Mouse (Mus musculus) cerebellum, adult 18-20 months (tissue): ENCODE results near the gene Cdkn2d.
A peak's percentile ranks its signal among the peaks of the same experiment; 100 is the strongest.
"Not testable (repeated sequence)": the region's sequence is repeated elsewhere in the genome, so short reads cannot be mapped to it uniquely, and the experiment has no call there.

Experiments used
- DNase-seq, 2 experiments: peaks; one replicate each; pipeline ENCODE4 v3.0.0; 2021

Gene Cdkn2d

DNA sequence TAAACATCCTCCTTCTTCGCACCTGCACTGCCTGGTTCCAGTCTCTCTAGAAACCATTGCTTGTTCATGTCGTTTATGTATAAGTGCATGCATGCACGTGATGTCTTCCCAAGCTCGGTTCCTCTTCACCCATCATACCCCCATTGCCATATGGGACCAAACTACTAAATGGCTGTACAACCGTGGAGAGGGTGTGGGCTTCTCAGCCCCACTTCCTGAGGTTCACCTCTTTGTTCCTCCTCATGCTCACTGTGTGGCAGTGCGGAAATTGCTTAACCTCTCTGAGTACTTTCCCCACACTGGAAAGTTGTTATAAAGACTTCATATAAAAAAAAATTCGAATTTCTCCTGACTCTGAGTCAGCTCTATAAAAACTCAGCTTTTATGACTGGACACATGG, 25.5 kb upstream of the Cdkn2d start:
- no peak for DNase-seq

DNA sequence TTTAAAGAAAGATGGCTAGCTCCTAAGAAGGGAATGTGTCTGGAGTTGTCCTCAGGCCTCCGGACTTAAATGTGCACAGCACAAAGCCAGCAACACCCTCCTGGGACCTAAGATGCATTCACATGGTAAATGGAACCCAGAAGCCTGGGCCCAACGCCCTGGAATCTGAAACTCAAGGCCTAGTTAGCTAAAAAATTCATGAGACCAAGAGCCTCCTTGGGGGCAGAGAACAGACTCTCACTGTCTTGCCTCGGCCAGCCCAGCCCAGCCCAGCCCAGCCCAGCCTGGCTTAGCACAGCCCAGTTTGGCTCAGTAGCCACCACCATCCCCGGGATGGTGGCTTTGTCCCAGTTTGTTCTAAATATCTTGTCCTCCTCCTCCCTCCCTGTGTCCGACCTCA, 24.2 kb upstream of the Cdkn2d start:
- DNase-seq = no peak

DNA sequence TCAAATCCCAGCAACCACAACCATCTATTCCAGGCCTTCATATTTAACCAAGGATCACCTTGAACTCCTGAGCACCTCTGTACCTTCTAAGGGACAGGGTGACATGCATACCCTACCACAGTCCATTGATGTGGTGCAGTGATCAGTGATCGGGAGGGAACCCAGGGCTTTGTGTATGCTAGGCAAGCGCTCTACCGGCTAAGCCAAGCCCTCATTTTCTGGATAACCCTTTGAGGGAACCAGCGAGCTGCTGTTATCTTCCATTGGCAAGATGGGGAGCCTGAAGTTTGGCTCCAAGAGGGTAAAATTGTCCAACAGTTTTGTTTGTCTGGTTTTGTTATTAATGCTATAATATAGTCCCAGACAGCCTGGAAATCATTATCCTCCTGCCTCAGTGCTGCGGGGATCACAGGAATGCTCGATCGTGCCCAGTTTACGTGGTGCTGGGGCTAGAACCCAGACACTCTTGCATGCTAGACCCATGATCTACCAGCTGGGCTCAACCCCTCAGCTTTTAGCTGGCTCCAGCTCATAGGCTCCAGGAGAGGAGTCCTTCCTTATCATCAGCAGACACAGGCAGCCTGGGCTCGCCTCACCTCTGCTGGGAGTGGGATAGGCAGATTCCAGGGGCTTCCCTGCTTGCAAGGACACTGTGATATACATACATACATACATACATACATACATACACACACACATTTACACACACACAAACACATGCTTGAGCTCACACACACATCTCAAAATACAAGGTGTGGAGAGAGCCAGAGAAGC, 23.3 kb upstream of the Cdkn2d start:
- DNase-seq = no peak

DNA sequence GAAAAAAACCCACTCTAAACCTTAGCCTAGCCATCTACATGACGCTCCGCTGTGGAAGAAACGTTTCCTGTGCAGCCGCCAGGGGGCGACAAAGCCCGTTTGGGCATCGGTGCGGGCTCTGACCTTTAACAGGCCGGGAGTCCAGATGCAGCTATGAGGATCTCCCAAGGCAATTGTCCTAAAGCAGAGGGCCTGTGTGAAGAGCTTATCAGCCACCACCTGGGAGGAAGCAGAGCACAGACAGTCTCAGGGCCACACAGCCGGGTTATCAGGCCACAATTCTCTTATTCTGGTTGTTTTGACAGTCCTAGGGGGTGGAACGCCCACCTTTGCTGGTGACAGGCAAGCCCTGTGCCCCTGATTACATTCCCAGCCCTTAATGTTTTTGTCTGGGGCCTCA, 22.2 kb upstream of the Cdkn2d start:
- peak; percentile 89 to 95 for DNase-seq

DNA sequence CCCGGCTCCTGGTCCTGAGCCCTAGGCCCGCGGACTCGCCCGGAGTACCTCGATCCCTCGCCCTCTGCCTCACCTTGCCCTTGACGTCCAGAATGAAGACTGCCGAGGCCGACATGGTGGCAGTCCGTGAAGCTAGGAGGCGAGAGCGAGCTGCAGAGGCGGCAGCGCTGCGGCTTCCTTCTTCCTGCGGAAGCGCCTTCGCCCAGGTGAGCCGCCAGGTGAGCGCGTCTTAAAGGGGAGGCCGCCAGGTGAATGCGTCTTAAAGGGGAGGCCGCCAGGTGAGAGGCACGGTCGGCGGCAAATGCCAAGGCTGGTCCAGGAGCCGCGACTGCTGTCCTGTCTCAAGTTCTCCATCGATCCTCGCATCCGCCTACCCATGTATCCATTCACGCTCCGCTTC, 20.9 kb upstream of the Cdkn2d start, which contains the start of gene Ap1m2:
Gene Ap1m2 (minus strand): TSS at position 204 of the 400 bp plus-strand sequence.
- no peak for DNase-seq

DNA sequence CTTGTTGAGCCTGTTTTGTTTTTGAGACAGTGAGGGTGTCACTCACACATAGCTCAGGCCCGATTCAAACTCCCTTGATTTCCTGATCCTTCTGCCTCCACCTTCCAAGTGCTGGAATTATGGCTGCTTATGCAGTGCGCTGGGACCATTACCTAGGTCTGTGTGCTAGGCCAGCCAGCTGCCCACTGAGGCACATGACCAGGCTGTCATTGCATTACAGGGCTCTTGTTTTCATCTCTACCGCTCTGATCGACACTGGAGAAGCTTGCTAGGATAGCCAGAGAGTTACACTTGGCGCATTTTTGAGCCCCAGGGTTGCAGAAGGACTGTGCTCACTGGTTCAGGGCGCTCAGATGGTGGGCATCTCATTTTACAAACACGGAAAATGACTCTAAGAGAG, 20.5 kb upstream of the Cdkn2d start:
- DNase-seq = no peak

DNA sequence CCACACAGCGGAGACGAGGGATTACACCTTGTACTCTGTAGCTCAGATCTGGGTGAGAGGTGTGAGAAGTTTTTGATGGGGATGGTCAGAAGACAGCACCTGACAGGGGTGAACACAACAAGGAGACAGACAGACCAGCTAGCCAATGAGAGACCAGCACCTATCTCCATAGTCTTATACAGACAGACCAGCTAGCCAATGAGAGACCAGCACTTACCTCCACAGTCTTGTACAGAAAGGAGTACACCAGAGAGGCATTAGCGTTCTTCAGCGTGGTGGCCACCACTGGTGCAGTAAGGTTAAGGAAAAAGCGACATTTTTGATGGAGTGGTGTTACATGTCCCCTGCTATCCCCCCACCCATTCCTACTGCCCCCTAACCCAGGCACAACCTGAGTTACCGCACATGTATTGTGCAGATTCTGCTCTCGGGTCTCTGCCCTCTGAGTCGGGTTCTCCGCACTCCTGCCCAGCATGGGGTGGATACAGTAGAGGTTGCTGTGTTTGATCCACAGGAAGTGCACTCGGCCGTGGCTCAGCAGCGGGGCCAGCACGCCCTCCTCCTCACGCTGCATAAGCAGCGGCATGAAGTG, 18.0 kb upstream of the Cdkn2d start:
- DNase-seq = no peak

DNA sequence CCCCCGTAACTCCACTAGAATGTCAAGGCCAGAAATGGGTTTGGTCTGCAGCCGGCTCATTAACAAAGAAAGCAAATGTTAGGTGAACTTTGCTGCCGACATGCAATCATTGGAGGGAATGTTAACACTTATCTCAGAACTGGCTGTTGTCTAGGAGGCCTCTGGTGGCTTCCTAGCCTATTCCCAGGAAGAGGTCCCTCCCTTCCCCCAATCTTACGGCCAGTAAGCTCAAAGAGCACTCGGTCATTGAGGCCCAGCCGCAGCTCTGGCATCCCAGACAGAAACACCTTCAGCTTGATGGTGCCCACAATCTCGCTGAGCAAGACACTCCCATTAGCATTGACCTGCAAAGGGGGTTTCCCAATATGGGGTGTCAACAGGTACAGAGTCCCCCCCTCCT, 13.9 kb upstream of the Cdkn2d start:
- DNase-seq = no peak

DNA sequence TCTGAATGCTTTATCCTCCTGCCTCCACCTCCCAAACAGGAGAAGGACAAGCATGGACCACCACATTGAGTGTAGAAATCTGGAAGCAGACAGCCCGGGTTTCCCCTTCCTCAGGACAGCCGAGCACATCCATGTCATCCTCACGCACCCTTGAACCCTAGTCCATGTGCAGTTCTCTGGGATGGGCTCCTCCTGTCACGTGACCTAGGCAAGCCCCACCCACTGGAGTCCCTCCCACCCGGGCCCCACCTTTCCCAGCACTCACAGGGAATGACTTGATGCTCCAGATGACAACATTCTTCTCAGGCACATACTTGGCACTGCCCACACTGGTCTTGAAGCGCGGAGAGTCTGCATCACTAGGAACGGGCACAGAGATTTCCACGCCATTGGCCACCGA, 7.8 kb upstream of the Cdkn2d start:
- DNase-seq = no peak

DNA sequence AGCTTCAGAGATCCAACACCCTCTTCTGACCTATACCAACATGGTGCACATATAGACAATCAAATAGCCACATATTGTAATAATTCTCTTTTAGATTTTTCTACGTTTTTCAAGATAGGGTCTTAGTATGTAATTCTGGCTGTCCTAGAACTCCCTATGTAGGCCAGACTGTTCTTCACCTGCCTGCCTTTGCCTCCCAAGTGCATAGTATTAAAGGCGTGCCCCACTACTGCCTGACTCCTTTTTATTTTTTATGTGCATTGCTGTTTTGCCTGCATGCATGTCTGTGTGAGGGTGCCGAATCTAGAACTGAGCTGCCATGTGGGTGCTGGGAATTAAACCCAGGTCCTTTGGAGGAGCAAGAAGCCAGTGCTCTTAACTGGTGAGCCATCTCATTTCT, 1.1 kb upstream of the Cdkn2d start:
- DNase-seq = no peak

DNA sequence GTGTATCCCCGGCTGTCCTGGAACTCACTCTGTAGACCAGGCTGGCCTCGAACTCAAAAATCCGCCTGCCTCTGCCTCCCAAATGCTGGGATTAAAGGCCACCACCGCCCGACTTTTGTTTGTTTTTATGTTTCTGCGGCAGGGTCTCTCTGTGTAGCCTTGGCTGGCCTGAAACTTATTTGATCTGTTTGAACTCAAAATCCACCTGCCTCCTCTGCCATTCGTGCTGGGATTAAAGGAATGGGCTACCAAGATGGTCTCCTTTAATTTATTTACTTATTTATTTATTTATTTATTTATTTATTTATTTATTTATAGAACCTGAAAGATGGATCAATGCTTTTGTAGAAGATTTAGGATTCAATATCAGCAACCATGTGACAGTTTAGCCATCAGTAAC, 661 bp upstream of the Cdkn2d start:
- not testable (repeated sequence) for DNase-seq

DNA sequence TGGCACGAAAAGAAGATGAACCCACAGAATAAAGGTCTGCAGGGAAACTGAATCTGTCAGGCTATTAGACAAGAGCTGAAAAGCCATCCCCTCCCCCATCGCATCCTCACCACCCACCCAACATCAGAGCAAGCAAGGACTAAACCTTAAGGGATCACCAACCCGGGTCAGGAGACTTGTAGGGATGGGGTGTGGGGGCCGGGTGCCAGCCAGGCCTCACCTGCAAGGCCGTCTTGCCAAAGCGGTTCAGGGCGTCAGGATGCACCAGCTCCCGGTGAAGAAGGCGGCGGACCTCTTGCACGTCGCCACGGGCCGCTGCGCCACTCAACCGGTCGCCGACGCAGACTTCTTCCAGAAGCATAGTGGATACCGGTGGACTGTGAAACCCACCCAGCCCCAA, 618 bp downstream of the Cdkn2d start:
- DNase-seq = peak; percentile 60 to 71

DNA sequence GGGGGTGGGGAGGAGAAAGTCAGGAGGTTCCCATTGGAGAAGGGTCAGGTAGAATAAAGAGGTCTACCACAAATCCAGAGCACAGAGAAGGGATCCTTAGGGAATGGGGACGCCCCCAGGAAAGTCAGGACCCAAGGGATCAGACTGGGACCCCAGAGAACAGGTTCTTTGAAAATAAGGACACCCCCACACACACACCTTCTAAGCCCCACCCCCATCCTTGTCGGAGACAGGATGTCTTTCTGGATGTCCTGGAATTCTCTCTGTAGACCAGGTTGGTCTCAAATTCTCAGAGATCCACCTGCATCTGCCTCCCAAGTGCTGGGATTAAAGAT, 1.9 kb downstream of the Cdkn2d start:
- no peak for DNase-seq

DNA sequence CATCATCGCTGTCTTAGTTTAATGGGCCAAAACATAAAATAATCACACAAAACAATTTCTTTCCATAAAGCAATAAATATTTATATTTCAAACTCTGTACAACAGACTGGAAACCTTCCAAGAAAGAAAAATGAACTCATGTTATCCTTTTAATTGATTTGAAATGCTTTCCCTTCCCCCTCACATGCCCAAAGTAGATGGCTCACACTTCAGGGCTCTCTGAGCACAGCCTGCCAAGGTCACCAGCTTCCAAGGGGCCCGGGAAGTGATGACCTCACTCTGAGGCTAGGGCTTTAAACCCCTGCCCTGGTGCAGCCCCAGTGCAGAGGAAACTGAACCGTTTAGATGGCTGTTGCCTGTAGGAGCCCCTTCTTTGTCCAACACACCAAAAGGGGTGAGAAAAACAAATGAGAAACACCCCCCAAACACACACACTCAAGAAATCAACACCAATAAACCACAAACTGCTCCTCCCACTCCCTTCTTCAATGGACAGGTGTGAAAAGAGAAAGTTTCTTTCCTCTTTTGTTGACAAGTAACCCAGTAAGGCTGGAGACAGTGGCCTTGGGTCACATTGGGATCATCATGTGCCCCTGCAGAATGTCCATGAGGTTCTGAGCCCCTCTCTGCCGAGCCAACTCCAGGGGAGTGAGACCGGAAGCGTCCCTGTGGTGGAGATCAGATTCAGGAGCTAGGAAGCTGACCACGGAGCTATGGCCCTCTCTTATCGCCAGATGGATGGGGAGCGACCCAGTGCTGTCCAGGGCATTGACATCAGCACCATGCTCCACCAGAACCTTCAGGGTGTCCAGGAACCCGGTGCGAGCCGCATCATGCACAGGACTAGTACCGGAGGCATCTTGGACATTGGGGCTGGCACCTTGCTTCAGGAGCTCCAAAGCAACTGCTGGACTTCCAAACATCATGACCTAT, 2.5 kb downstream of the Cdkn2d start:
- DNase-seq = no peak

DNA sequence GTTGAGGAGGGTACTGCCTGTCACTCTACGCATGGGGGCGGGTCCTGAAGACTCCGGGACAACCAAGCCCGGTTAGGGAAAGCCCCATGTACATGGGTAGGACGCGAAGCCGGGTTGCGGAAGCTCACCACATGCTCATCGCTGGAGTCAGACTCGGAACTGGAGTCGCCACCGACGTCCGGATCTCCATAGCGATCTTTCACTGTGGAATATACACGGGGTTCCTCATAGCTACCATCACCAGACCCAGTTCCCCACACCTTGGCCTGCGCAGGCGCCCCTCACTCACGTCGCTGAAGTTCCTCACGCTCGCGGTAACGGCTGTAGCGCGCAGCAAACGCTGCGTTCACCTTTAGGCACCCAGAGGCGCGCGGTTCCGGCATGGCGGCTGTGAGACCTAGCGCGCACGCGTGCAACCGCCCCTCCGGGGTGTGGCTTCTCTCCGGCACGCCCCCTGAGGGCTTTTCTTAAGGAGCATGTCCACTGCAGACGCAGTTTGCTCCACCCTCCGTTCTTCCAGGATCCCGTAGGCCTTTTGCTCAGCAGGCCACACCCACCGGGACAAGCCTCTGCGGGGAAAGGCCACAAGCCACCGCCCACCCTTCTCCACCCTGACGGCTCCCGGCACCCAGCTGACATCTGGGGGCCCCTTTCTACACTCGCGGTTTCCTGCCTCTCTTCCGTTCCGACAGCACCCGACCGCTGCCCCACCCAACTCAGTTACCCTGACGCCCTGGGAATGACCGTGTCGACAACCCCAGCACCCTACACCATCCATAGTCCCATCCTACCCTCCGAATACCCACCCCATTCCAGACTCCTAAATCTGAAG, 3.4 kb downstream of the Cdkn2d start, which contains the start of gene Kri1:
Gene Kri1 (minus strand): TSS at position 399 of the 832 bp plus-strand sequence.
- peak; percentile 97 to 98 for DNase-seq

DNA sequence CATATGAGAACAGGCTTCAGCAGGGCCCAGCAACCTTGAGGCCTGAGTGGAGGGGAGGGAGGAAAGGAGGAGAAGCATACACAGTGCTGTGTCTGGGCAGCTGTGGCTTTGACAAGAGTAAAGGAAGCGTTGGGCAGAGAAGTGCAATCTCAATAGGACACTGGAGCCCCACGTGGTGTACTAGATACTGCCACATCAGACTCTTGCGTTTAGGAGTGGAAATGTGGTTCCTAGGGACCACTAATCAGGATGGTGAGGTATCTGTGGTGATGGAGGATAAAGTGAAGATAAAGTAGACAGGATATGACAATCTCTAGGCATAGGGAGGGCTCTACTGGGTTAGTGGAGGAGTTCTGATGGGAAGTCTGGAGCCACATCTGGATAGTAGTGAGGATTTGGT, 4.5 kb downstream of the Cdkn2d start:
- no peak for DNase-seq

DNA sequence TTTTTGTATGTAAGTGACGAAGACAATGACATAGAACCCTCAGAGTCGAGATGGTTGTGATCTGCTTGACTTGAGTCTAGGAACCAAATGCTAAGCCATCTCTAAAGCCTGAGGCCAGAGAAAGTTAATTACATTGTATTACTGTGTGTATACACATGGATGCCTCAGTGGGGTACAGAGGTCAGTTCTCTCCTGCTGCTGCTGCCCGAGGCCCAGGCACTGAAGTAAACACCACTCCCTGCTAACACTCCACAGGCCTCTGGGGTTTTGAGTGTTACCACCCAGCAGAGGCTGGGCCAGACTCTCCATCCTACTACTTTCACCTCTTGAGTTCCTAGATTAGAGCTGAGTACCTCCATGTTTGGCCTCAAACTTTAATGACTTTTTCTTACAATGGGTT, 7.2 kb downstream of the Cdkn2d start:
- DNase-seq = no peak

DNA sequence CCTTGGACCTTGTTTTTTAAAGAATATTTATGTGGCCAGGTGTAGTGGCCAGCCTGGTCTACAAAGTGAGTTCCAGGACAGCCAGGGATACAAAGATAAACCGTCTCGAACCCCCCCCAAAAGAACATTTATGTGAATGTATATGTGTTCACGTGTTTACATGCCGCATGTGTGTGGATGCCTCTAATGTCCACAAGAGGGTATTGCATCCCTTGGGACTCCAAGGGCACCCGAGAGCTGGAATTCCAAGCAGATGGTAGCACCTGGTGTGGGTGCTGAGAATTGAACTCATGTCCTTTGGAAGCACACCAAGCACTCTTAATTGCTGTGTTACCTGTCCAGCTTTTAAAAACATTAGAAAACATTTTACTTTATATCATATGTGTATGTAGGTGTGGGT, 7.6 kb downstream of the Cdkn2d start:
- no peak for DNase-seq

DNA sequence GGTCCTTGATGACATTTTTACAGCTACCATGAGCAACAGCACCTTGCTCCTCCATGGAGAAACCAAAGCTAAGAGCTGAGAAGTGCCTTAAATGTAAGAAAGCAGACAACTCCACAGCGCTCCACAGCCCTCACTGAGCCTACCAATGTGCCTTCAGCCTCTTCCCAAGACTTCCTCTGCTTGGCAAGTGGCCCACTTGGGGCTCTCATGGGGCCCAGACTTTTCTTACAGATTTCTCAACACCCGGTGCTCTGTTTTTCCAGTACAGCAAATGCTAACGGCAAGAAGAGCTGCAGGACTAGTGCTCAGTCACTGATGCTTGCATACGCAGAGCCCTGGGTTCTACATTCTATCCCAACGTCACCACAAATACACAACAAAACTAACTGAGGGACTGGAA, 13.4 kb downstream of the Cdkn2d start:
- DNase-seq = no peak

DNA sequence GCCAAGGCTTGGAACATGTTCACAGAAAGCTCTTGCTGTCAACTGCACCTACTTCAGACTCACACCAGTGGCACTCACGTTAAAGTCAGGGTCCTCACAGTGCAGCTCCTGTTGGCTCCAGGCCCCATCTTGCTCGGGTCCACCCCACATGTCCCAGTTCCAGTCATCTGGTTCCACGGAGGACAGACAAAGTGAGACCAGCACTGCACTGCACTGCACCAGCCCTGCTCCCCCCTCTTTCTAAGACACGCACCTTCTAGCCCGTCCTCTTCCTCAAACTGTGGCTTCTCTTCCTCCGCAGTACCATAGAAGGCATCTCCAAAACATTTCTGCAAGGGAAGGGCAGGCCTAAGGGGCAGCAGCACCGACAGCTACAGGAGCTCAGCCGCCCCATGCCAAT, 14.9 kb downstream of the Cdkn2d start:
- no peak for DNase-seq

DNA sequence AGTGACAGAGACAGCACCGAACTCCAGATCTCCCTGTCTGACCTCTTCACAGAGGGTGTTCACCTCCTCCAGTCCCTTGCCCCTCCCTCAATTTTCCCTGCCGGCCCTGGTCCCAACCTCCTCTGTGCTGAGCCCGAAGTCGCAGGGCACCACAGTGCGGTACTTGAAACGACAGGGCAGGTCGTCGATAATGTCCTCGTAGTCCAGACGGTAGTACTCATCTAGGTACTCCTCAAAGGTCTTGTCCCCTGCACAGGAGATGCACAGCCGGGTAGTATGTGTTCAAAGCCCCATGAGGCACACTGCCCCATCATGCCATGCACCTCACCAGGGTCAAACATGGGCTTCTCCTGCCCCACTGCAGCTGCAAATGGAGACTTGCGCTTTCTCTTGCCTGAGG, 15.5 kb downstream of the Cdkn2d start:
- DNase-seq = no peak

DNA sequence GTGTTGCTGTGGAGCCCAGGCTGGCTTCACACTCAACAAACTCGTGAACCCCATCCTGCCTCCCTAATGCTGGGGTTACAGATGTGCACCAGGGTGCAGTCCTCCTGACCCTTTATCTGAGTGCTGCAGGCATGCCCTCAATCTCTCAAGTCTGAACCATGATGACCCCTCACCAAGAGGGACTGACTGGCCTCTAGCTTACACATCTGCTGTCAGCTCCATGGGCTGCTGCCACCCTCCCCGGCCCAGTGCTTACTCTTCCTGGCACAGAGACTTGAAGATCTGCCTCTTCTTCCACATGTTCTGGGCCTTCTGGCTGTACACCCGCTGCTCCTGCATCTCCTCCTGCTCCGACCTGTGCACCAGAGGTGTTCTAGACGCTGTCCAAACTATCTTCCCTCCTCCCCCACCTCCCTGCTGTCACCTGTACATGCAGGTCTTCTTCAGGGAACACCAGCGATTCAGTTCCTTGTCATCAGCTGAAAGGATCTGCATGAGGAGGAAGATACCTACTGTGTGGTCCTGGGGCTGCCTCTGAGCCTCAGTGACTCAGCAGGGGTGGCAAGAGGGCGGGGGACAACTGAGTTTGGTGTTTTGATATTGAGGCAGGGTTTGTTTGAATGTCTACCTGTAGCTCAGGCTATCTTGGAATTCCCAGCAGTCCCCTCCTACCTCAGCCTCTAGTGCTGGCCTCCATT, 16.0 kb downstream of the Cdkn2d start:
- DNase-seq = no peak
